Mouse (Mus musculus) urinary bladder, postnatal 25 days (tissue): ENCODE data around the gene Dazap1.

Source experiments
- DNase-seq: peaks from one replicate; pipeline ENCODE4 v3.0.0; 2022; ENCODE audit warnings: low spot score

Gene Dazap1

DNA sequence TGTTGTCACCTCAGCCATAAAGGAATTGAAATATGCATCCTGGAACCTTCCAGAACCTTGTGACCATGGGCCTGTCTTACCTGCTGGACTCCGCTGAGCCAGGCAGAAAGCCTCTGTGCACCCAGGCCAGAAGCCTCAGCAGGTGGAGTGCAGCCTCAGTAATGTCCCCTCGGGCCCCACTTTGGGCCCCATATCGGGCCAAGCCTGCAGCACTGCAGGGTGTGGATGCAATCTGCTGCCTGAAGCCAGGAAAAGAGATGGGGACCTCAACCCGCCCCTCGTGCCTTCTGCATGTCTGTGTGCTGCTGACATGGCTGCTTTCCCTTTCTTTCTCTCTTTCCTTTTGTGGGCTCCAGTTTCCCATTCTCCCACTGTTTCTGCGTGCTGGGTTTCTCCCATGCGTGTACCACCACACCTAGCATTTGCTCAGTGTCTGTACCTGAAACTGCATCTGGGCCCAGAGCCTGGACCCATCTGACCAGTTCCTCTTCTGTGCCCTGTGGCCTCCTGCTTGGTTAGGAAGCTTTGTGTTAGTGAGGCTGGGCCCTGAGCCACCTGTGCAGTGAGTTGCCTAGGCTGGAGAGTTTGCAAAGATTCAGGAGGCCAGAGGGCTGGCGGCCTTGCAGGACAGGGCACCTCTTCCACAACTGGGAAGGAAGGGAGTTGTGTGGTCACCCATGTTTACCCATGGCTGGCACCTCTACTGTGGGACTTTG lies 10.7 kb downstream of the Dazap1 start:
- DNase-seq: no peak

DNA sequence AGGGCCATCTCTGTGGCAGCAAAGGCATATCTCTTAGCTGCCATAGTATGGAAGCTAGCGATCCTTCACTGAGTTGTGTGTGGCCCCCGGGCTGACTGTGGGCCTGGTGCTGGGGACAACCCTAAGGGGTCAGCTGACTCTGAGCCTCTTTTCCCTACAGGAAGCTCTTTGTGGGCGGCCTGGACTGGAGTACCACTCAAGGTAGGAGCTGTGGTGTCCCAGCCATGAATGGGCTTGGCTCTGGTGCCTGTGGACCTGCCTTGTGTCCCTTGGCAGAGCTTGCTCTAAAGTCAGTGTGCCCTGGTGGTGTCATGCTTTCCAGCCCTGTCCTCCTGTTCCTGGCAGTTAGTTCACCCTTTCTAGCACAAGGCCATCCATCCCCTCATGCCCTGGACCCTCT lies 12.6 kb downstream of the Dazap1 start:
- DNase-seq: no peak

DNA sequence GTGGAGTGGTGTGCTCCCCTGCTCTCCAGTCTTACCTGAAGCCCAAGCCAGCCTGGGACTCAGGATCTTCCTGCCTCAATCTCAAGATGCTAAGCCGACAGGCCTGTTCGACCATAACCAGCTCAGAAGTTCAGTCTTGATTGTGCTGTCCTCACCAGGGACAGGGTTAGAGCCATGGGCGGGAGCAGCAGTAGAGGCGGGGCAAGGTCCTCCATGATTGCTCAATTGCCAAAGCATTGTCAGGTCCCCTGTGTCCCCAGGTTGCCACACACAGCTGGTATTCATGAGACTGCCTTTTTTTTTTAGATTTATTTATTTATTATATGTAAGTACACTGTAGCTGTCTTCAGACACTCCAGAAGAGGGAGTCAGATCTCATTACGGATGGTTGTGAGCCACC lies 15.0 kb downstream of the Dazap1 start:
- no peak for DNase-seq

GRCm38 (mm10) chr10:80278390-80278789 lies 17.1 kb downstream of the Dazap1 start:
- DNase-seq: no peak

- DNase-seq: no peak
Observed at GRCm38 (mm10) chr10:80279273-80279672, 18.0 kb downstream of the Dazap1 start.

DNA sequence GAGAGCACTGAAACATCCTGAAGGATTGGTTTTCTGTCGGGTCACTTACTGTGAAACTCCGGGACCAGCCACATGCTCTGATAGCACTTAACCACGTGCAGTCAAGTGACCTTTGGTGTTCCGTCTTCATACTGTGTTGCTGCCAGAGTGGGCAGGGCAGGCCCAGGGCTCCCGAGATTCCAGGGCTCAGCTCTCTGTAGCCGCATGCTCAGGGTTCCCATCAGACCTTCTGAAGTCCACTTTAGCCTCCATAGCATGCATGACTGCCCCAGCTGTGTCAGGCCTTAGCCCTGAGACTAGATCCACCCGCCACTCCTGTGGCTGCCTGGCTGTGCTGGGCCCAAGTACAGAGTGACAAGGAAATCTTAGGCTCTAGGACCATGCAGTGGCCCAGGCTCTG lies 20.0 kb downstream of the Dazap1 start:
- no peak for DNase-seq

DNA sequence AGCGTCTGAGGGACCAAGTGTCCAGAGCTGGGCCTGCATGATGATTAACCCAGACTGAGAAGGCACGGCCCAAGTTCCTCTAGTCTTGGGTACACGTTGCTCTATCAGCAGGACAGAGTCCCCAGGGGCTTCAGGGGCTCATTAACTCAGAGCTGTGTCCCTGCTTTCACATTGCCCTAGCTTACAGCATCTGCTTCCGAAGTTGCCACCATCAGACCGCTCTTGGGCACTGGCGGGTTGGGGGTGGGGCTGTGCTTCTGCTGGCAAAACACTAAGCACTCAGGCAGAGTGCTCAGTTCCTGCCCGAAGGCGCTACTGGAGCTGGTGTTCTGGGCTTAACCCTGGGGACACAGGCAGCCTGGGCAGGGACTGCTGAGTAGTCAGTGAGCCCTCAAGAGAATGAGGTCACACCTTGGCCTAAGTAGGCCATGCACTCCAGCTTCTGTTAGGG lies 20.7 kb downstream of the Dazap1 start:
- DNase-seq: no peak

- no peak for DNase-seq
Observed at GRCm38 (mm10) chr10:80282481-80283441, 21.5 kb downstream of the Dazap1 start.

DNA sequence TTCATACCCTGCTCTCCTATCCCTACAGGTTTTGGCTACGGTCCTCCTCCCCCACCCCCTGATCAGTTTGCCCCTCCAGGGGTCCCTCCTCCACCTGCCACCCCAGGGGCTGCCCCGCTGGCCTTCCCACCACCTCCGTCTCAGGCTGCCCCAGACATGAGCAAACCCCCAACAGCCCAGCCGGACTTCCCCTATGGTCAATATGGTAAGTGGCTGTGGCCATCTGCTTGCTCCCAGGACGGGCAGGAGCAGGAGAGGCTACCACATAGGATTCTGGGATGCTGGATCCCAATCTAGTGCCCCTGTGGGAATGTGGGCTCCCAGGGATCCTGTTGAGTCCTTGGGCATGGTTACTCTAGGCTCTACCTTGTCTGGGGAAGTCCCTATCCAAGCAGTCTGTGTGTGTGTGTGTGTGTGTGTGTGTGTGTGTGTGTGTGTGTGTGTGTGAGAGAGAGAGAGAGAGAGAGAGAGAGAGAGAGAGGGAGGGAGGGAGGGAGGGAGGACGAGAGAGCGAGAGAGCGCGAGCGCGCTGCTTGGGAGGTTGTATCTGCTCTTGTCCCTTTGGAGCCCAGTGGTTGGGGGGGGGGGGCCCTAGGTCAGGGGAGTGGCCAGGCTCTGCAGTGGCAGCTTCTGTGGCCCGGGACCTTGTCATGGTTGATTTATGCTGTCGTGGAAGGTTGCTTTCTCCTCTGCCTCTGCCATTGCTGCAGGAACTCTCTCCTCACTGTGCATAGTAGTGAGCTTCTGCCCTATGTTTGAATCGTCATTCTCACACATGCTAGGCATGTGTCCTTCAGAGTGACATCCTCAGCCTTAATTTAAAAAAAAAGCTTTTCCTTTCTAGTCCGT lies 24.2 kb downstream of the Dazap1 start:
- no peak for DNase-seq

GRCm38 (mm10) chr10:80288097-80288496 lies 26.8 kb downstream of the Dazap1 start:
- no peak for DNase-seq

- no peak for DNase-seq
Observed at GRCm38 (mm10) chr10:80288657-80289056, 27.4 kb downstream of the Dazap1 start.

DNA sequence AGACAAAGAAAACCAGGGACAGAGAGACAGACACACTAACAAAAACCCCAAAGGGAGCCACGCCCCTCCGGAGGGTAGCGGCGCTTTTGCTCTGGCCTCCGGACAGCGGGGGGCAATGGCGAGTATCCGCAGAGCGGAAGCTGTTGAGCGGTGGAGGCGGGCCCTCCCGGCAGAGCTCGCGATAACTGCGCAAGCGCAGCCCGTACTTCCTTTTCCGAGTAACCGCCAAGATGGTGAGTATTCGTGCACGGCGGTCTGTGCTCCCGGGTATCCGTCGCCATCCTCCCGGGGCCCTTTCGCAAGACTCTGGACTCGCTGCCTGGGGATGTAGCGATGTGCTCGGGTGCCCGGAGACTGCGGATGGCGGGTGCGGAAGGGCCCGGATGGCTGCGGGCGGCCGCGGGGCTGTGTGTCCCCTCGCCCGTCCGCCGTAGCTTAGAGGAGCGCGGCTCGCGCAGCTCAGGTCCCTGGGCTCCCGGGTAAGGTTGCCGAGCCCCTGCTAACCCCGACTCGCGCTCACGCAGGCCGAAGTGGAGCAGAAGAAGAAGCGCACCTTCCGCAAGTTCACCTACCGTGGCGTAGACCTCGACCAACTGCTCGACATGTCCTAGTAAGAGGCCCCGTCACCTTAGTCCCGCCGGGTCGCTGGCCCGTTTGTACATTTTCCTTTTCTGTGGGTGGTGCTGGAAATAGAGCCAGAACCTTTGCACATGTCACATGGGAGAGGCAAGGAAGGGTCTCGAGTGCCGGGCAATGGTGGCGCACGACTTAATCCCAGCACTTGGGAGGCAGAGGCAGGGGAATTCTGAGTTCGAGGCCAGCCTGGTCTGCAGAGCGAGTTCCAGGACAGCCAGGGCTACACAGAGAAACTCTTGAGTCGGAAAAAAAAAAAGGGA lies 31.2 kb downstream of the Dazap1 start, which contains the start of gene Rps15:
Rps15 (plus strand) TSS at position 203 of the 896 bp plus-strand sequence.
- DNase-seq: peak; percentile 89

- no peak for DNase-seq
Observed at GRCm38 (mm10) chr10:80293325-80293724, 32.0 kb downstream of the Dazap1 start.

DNA sequence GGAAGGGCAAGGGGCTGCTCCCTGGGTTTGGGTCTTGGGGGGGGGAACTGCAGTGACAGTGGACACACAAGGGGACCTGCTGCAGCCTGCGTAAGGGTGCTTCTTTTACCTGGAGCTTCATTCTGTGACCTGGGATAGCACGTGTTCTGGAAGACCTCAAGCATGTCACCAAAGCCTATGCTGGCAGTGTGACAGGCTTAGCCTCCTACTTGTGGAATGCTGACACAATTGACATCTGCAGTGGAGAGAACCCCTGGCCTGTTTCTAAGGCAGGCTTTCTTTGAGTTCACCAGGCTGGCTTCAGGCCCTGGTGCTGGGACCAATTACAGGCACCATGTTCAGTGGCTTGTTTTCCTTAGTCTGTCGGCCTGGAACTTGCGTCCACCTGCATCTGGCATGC lies 33.0 kb downstream of the Dazap1 start:
- DNase-seq: no peak

GRCm38 (mm10) chr10:80294788-80295303 lies 33.6 kb downstream of the Dazap1 start:
- DNase-seq: no peak

DNA sequence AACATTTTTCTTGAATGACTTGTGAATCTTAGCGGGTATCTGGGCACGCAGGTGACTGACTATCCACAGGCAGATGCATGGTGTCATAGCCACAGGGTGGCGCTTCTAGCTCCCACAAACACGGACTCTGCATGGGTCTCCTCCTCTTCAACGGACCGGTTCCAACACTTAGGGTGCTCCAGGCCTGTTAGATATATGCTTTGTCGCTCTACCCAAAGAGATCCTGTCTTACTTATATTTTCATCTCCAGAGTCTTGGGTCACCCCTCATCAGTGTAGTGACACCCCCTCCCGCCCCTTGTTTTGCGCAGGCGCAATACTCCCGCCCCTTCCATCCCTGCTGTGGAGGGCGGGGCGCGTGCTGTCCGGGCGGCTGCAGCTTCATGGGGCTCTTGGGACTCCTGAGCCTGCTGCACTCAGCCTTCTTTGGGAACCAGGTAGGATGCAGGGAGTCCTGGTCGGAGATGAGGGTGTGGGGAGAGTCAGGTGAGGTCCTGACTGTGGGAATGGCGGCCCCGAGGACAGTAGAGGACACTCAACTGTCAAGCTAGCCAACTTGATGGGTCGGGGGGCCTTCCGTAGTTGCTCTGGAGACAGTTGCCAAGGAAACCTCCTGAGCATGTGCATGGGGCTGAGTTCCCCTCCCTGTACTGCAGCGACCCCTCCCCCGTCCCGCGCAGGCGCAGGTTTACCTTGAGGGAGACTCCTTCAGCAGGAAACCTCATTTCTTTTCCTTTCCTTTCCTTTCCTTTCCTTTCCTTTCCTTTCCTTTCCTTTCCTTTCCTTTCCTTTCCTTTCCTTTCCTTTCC lies 34.5 kb downstream of the Dazap1 start, which contains the start of gene Apc2:
Apc2 (plus strand) TSS at position 360 of the 808 bp plus-strand sequence.
- DNase-seq: peak; percentile 69

DNA sequence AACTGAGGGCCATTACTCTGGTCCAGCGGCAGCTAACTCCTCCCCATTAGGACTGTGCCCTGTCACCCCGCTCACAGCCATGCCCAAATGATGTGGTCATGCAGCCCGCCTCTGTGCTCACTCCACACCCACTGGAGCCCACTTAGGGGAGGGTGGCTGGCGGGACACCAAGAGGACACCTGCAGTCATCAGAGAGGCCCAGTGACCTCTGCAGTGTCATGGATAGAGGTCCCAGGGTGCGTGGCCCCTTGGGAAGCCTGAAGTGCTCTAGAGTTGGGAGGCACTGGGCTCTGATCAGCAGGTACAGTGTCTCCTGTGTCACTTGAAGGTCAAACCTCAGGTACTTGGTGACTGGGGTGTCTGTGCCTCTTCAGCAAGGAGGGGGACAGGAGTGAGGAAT lies 35.5 kb downstream of the Dazap1 start:
- no peak for DNase-seq

- DNase-seq: no peak
Observed at GRCm38 (mm10) chr10:80297526-80298133, 36.3 kb downstream of the Dazap1 start.

GRCm38 (mm10) chr10:80298571-80299281 lies 37.4 kb downstream of the Dazap1 start:
- no peak for DNase-seq
